Mouse (Mus musculus): Measurements from ENCODE around the gene Ern2. TPM values are rescaled to one million over a fixed set of nuclear protein-coding genes. Genes with fewer than 3 reads are reported as not detected.

Ern2 gene
- total and polyA plus RNA-seq, 3 experiments, result not detected

GRCm38 (mm10) chr7:122132497-122133337 is 53.3 kb downstream of the Ern2 start, which contains the start of the genes Palb2 and Dctn5 (continued):
- no peak for TF ChIP-seq RAD21 (IDR thresholded peaks at IDR 0.05; ENCODE audit: low read depth, low read length)
- peak; percentile 93 for TF ChIP-seq TBP (conservative IDR thresholded peaks at IDR 0.05; ENCODE audit: low read depth, low read length)

GRCm38 (mm10) chr7:122131834-122132233 is 54.2 kb downstream of the Ern2 start:
- no peak for DNase-seq (ENCODE audit: extremely low read depth)
- Histone ChIP-seq H3K79me2 (replicated peaks; ENCODE audit: control insufficient read depth, extremely low read depth, insufficient read depth, poor library complexity, severe bottlenecking) (peaks cover 21% of the 10 kb centered on the region), H3K36me3 (replicated peaks in 1 of 2; ENCODE audit: control insufficient read depth in 1 of 2, insufficient read depth in 1 of 2, low read length in 1 of 2) (peaks cover 22 to 58% of the 10 kb centered on the region in 2 experiments), H3K27ac (ENCODE audit: insufficient read depth, low read depth) (no peak overlapping the region), H3K4me1 (ENCODE audit: control insufficient read depth in 1 of 2, insufficient read depth in 2 of 2) (peaks cover 0 to 25% of the 10 kb centered on the region in 2 experiments; a peak in 2 of 4 replicates), H3K4me3 (replicated peaks in 1 of 3; ENCODE audit: low read depth in 2 of 3, low read length in 2 of 3, poor library complexity in 1 of 3) (peak overlapping the region in 2 of 3 experiments; percentile 88 to 99), H3K27me3 (replicated peaks) (no peaks in the 10 kb centered on the region), H3K4me2 (ENCODE audit: insufficient read depth, low read depth, poor library complexity, severe bottlenecking) (peak overlapping the region; percentile 23; the same call in 1 of the 2 replicates), H3K9ac (ENCODE audit: insufficient read depth, low read depth) (peak overlapping the region; percentile 88; the same call in 1 of the 2 replicates), H3K9me3 (replicated peaks; ENCODE audit: low read length) (no peaks in the 10 kb centered on the region)
- TF ChIP-seq POLR2AphosphoS2 (IDR thresholded peaks at IDR 0.05; ENCODE audit: low read depth, low read length) (no peak), RCOR1 (conservative IDR thresholded peaks at IDR 0.05; ENCODE audit: low read depth, low read length) (no peak), USF2 (conservative IDR thresholded peaks at IDR 0.05; ENCODE audit: low read depth, low read length) (no peak), MYC (IDR thresholded peaks at IDR 0.05; ENCODE audit: low read depth, low read length) (no peak), TBP (conservative IDR thresholded peaks at IDR 0.05; ENCODE audit: low read depth, low read length) (no peak), IRF4 (IDR thresholded peaks at IDR 0.05; ENCODE audit: low read depth, low read length) (no peak)
- in situ Hi-C loops (cut with MboI; ENCODE audit: low pct_ligation_motif_present, low pct_unique_long_range_greater_than_20kb, low sequenced_read_pairs), result no loop called here
- dilution Hi-C loops (cut with MboI; ENCODE audit: extremely low pct_ligation_motif_present, extremely low pct_unique_long_range_greater_than_20kb, low sequenced_read_pairs), result no loop called here

GRCm38 (mm10) chr7:122126946-122127345 is 59.1 kb downstream of the Ern2 start:
- peaks cover 0 to 11% of the 10 kb centered on the region in 2 experiments; a peak in 2 of 4 replicates for H3K4me1 ChIP-seq (ENCODE audit: control insufficient read depth in 1 of 2, insufficient read depth in 2 of 2)
- peaks cover 42 to 83% of the 10 kb centered on the region in 2 experiments for H3K36me3 ChIP-seq (replicated peaks in 1 of 2; ENCODE audit: control insufficient read depth in 1 of 2, insufficient read depth in 1 of 2, low read length in 1 of 2)
- in situ Hi-C loops (cut with MboI; ENCODE audit: low pct_ligation_motif_present, low pct_unique_long_range_greater_than_20kb, low sequenced_read_pairs) (no loop called here), dilution Hi-C loops (cut with MboI; ENCODE audit: extremely low pct_ligation_motif_present, extremely low pct_unique_long_range_greater_than_20kb, low sequenced_read_pairs) (no loop called here)
- no peak overlapping the region for H3K4me2 ChIP-seq (ENCODE audit: insufficient read depth, low read depth, poor library complexity, severe bottlenecking)
- DNase-seq (ENCODE audit: extremely low read depth), result no peak
- no peak overlapping the region for H3K27ac ChIP-seq (ENCODE audit: insufficient read depth, low read depth)
- H3K4me3 ChIP-seq (replicated peaks in 1 of 3; ENCODE audit: low read depth in 2 of 3, low read length in 2 of 3, poor library complexity in 1 of 3), result no peak overlapping the region
- H3K9me3 ChIP-seq (replicated peaks; ENCODE audit: low read length), result no peaks in the 10 kb centered on the region
- H3K79me2 ChIP-seq (replicated peaks; ENCODE audit: control insufficient read depth, extremely low read depth, insufficient read depth, poor library complexity, severe bottlenecking), result peaks cover 6% of the 10 kb centered on the region
- H3K27me3 ChIP-seq (replicated peaks), result no peaks in the 10 kb centered on the region
- TF ChIP-seq RAD21 (IDR thresholded peaks at IDR 0.05; ENCODE audit: low read depth, low read length) (no peak), UBTF (IDR thresholded peaks at IDR 0.05; ENCODE audit: low read depth, low read length) (no peak), MXI1 (IDR thresholded peaks at IDR 0.05; ENCODE audit: low read depth, low read length) (no peak), MEF2A (IDR thresholded peaks at IDR 0.05; ENCODE audit: borderline replicate concordance, low read depth, low read length) (no peak), USF1 (IDR thresholded peaks at IDR 0.05; ENCODE audit: low read depth, low read length) (no peak), RCOR1 (conservative IDR thresholded peaks at IDR 0.05; ENCODE audit: low read depth, low read length) (no peak), USF2 (conservative IDR thresholded peaks at IDR 0.05; ENCODE audit: low read depth, low read length) (no peak), ETS1 (conservative IDR thresholded peaks at IDR 0.05; ENCODE audit: low read depth, low read length) (no peak), NELFE (IDR thresholded peaks at IDR 0.05; ENCODE audit: low read depth, low read length) (no peak), NRF1 (IDR thresholded peaks at IDR 0.05; ENCODE audit: low read depth, low read length) (no peak), JUND (conservative IDR thresholded peaks at IDR 0.05; ENCODE audit: low read depth, low read length) (no peak), MYC (IDR thresholded peaks at IDR 0.05; ENCODE audit: low read depth, low read length) (no peak), KAT2A (IDR thresholded peaks at IDR 0.05; ENCODE audit: insufficient replicate concordance, low read length) (no peak), ZNF384 (IDR thresholded peaks at IDR 0.05; ENCODE audit: low read depth, low read length) (no peak)
- H3K9ac ChIP-seq (ENCODE audit: insufficient read depth, low read depth), result no peak overlapping the region

All from CH12.LX (cell line).